Mouse (Mus musculus): ENCODE data around the gene Alpl.

DNA sequence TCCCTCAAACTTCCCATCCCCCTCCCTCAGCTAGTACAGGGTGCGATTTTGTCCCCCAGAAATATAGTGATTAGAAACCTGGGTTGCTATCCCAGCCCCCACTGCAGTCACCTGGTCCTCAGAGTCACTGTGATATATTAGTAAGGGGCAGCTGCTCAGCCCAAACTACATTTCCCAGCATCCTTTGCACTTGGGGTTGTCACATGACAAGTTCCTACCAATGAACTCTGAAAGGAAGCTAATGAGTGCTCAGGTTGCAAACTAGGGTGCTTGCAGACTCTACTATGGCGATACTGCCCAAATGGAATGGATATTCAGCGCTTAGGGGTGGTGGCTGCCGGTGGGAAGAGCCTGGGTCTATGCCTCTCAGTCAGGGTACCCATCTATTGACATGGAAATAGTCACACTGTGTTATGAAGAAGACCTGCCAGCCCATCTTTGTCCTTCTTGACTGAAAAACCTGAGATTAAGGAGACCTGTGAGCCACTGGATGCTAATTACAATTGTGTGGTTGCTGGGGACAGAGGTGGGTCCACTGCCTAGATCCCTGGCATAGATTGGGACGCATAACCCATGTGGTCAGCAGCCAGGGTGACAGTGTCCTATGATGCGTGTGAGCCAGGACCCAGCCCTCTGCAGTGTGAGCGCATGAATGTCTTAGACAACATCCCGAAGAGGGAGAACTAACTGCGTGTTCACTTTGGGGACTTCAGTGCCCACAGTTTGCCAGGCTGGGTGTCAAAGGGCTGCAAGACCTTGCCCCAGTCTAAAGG, 56.8 kb downstream of the Alpl start:
- no peak for TF ChIP-seq POLR2A (IDR thresholded peaks at IDR 0.05; ENCODE audit: control insufficient read depth, low read depth, low read length)
- TF ChIP-seq CTCF (IDR thresholded peaks at IDR 0.05; ENCODE audit: control insufficient read depth, insufficient read depth, insufficient replicate concordance, low read depth, low read length), result no peak; the same call in 1 of the 2 replicates

Data from testis, adult 2 months (tissue).